Mouse (Mus musculus): ENCODE measurements at regions not wholly inside any gene's neighbourhood (a gene's known extent, or its start where the extent isn't known, plus 50 kb on each side); places are given as distances from the start of the nearest gene placed in this dataset.

DNA sequence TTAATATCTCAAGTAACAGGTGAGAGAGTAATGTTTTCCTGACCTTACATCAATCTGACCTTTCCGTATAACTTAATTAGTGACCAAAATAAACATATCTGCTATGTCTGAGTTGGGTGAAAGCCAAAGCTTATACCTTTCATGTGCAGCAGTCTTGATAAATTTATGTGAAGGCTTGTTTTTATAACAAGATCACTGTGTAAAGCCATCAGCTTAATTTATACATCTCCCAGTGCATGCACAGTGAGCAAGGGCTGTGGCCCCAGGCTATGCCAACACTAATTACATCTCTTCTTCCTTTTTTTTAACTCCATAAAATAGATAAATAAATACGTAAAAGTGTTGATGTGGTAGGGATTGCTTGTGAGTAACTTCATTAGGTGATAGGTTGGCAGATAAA is 966.3 kb downstream of the Sorcs3 start:
- no peaks in the 10 kb centered on the region for H3K27me3 ChIP-seq (ENCODE audit: control insufficient read depth in 1 of 2, insufficient read depth in 2 of 2, low read length in 2 of 2)
- no peaks in the 10 kb centered on the region for H3K4me1 ChIP-seq (ENCODE audit: control insufficient read depth in 1 of 2, insufficient read depth in 2 of 2, low read length in 2 of 2)
- H3K79me2 ChIP-seq (ENCODE audit: control insufficient read depth, insufficient read depth, low read length, poor library complexity) = no peaks in the 10 kb centered on the region
- no peak for TF ChIP-seq CHD1 (IDR thresholded peaks at IDR 0.05; ENCODE audit: low read depth, low read length)
- TF ChIP-seq NELFE (IDR thresholded peaks at IDR 0.05; ENCODE audit: low read depth, low read length) = no peak
- no peak for TF ChIP-seq E2F4 (IDR thresholded peaks at IDR 0.05; ENCODE audit: borderline replicate concordance, low read depth, low read length)
- no peak overlapping the region for H3K9ac ChIP-seq (ENCODE audit: control insufficient read depth, low read depth, low read length, poor library complexity, severe bottlenecking)
- H3K4me3 ChIP-seq (ENCODE audit: control insufficient read depth in 1 of 2, insufficient read depth in 1 of 2, low read depth in 2 of 2, low read length in 2 of 2) = no peak overlapping the region
- H3K27ac ChIP-seq (ENCODE audit: control insufficient read depth, low read depth, low read length) = no peak overlapping the region
- no peak for DNase-seq (ENCODE audit: low read depth, low spot score)
- H3K36me3 ChIP-seq (ENCODE audit: control insufficient read depth in 1 of 2, insufficient read depth in 2 of 2, low read length in 2 of 2) = no peaks in the 10 kb centered on the region
- no peaks in the 10 kb centered on the region for H3K9me3 ChIP-seq (replicated peaks; ENCODE audit: insufficient read depth, low read length)

DNA sequence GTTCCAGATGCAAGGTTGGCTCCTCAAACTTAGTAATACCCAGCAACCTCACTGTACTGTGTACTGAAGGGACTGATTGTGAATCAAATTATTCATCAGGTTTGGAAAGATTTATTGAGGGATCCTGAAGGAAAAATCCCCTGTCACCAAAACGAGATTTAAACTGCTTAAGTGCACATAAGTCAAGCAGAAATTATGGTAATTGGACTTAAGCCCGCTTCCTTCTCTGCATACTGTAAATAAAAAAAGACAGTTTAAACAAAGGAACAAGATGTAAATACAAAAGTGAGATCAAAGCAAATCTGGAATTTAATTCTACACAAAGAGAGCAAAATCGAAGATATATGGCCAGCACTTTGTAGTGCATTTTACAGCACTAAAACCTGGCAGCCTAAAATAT is 1002.1 kb downstream of the Sorcs3 start:
- no peak overlapping the region for H3K27ac ChIP-seq (ENCODE audit: control insufficient read depth, low read depth, low read length)
- no peaks in the 10 kb centered on the region for H3K79me2 ChIP-seq (ENCODE audit: control insufficient read depth, insufficient read depth, low read length, poor library complexity)
- no peaks in the 10 kb centered on the region for H3K9me3 ChIP-seq (replicated peaks; ENCODE audit: insufficient read depth, low read length)
- no peaks in the 10 kb centered on the region for H3K36me3 ChIP-seq (ENCODE audit: control insufficient read depth in 1 of 2, insufficient read depth in 2 of 2, low read length in 2 of 2)
- H3K4me3 ChIP-seq (ENCODE audit: control insufficient read depth in 1 of 2, insufficient read depth in 1 of 2, low read depth in 2 of 2, low read length in 2 of 2) = no peak overlapping the region
- H3K4me1 ChIP-seq (ENCODE audit: control insufficient read depth in 1 of 2, insufficient read depth in 2 of 2, low read length in 2 of 2) = no peaks in the 10 kb centered on the region
- no peak for DNase-seq (ENCODE audit: low read depth, low spot score)
- no peak overlapping the region for H3K9ac ChIP-seq (ENCODE audit: control insufficient read depth, low read depth, low read length, poor library complexity, severe bottlenecking)
- no peaks in the 10 kb centered on the region for H3K27me3 ChIP-seq (ENCODE audit: control insufficient read depth in 1 of 2, insufficient read depth in 2 of 2, low read length in 2 of 2)
- TF ChIP-seq ZMIZ1 (IDR thresholded peaks at IDR 0.05; ENCODE audit: low read depth, low read length) (no peak), ZNF384 (IDR thresholded peaks at IDR 0.05; ENCODE audit: low read depth, low read length) (no peak), NELFE (IDR thresholded peaks at IDR 0.05; ENCODE audit: low read depth, low read length) (no peak), E2F4 (IDR thresholded peaks at IDR 0.05; ENCODE audit: borderline replicate concordance, low read depth, low read length) (no peak), ZC3H11A (IDR thresholded peaks at IDR 0.05; ENCODE audit: low read depth, low read length) (no peak), ZKSCAN1 (IDR thresholded peaks at IDR 0.05; ENCODE audit: low read depth, low read length) (no peak), USF1 (IDR thresholded peaks at IDR 0.05; ENCODE audit: low read depth, low read length) (no peak), KAT2A (conservative IDR thresholded peaks at IDR 0.05; ENCODE audit: low read depth, low read length) (no peak), GATA1 (IDR thresholded peaks at IDR 0.05; ENCODE audit: low read depth, low read length) (no peak), MYB (IDR thresholded peaks at IDR 0.05; ENCODE audit: low read depth, low read length) (no peak), HCFC1 (IDR thresholded peaks at IDR 0.05; ENCODE audit: low read depth, low read length) (no peak), SIN3A (IDR thresholded peaks at IDR 0.05; ENCODE audit: low read length) (no peak)

DNA sequence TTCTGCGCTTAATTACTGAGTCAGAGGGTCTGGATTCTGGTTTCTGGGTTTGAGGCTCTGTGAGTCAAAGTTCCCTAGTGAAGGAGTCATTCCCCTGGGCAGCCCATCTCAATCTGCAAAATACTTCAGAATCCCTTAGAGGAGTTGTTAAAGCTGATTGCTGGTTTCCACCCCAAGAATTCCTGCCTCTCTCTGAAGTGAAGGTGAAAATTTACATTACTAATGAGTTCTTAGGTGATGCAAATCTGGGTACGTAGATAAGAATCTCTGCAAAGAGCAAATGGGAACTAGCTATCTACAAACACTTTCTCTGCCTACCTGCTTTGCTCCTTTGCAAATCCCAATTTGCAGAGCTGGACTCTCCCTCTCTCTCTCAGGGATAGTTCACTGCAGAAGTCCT is 1036.8 kb downstream of the Sorcs3 start:
- Histone ChIP-seq H3K9me3 (replicated peaks; ENCODE audit: insufficient read depth, low read length) (no peaks in the 10 kb centered on the region), H3K4me3 (ENCODE audit: control insufficient read depth in 1 of 2, insufficient read depth in 1 of 2, low read depth in 2 of 2, low read length in 2 of 2) (no peak overlapping the region), H3K36me3 (ENCODE audit: control insufficient read depth in 1 of 2, insufficient read depth in 2 of 2, low read length in 2 of 2) (no peaks in the 10 kb centered on the region), H3K9ac (ENCODE audit: control insufficient read depth, low read depth, low read length, poor library complexity, severe bottlenecking) (no peak overlapping the region), H3K27me3 (ENCODE audit: control insufficient read depth in 1 of 2, insufficient read depth in 2 of 2, low read length in 2 of 2) (no peaks in the 10 kb centered on the region), H3K79me2 (ENCODE audit: control insufficient read depth, insufficient read depth, low read length, poor library complexity) (no peaks in the 10 kb centered on the region), H3K4me1 (ENCODE audit: control insufficient read depth in 1 of 2, insufficient read depth in 2 of 2, low read length in 2 of 2) (no peaks in the 10 kb centered on the region), H3K27ac (ENCODE audit: control insufficient read depth, low read depth, low read length) (no peak overlapping the region)
- DNase-seq (ENCODE audit: low read depth, low spot score) = no peak
- TF ChIP-seq POLR2AphosphoS2 (IDR thresholded peaks at IDR 0.05; ENCODE audit: low read length) = no peak
- TF ChIP-seq GABPA (IDR thresholded peaks at IDR 0.05; ENCODE audit: low read depth, low read length) = no peak
- TF ChIP-seq RAD21 (IDR thresholded peaks at IDR 0.05; ENCODE audit: low read depth, low read length) = no peak
- TF ChIP-seq MXI1 (IDR thresholded peaks at IDR 0.05; ENCODE audit: low read depth, low read length) = no peak
- TF ChIP-seq USF2 (IDR thresholded peaks at IDR 0.05; ENCODE audit: borderline replicate concordance in 1 of 2, insufficient read depth in 1 of 2, low read depth in 1 of 2, low read length in 2 of 2) = no peak
- no peak for TF ChIP-seq ELF1 (IDR thresholded peaks at IDR 0.05; ENCODE audit: low read depth, low read length)
- TF ChIP-seq E2F4 (IDR thresholded peaks at IDR 0.05; ENCODE audit: borderline replicate concordance, low read depth, low read length) = no peak
- no peak for TF ChIP-seq CHD2 (IDR thresholded peaks at IDR 0.05; ENCODE audit: low read length)
- TF ChIP-seq GATA1 (IDR thresholded peaks at IDR 0.05; ENCODE audit: low read depth, low read length) = no peak
- TF ChIP-seq TBP (IDR thresholded peaks at IDR 0.05; ENCODE audit: low read depth, low read length) = no peak
- no peak for TF ChIP-seq POLR2AphosphoS5 (IDR thresholded peaks at IDR 0.05; ENCODE audit: borderline replicate concordance, low read depth, low read length)
- TF ChIP-seq SIN3A (IDR thresholded peaks at IDR 0.05; ENCODE audit: low read length) = no peak
- TF ChIP-seq NRF1 (IDR thresholded peaks at IDR 0.05; ENCODE audit: insufficient read depth, low read depth, low read length, poor library complexity, severe bottlenecking) = no peak
- TF ChIP-seq ETS1 (IDR thresholded peaks at IDR 0.05; ENCODE audit: low read depth, low read length) = no peak
- no peak for TF ChIP-seq MAX (IDR thresholded peaks at IDR 0.05; ENCODE audit: low read length)
- no peak for TF ChIP-seq POLR2A (IDR thresholded peaks at IDR 0.05; ENCODE audit: control insufficient read depth in 1 of 2, insufficient read depth in 1 of 2, low read depth in 1 of 2, low read length in 2 of 2, poor library complexity in 1 of 2)
- no peak for TF ChIP-seq MYB (IDR thresholded peaks at IDR 0.05; ENCODE audit: low read depth, low read length)
- no peak for TF ChIP-seq ZKSCAN1 (IDR thresholded peaks at IDR 0.05; ENCODE audit: low read depth, low read length)

All from MEL (cell line).